Mouse (Mus musculus) limb, embryonic 11.5 days (tissue): ENCODE results near the gene Pknox2. TPM values are rescaled to one million over a fixed set of nuclear protein-coding genes. Genes with fewer than 3 reads are reported as not detected.

ENCODE experiments used
- ATAC-seq: fragments of 200-750 bp; cut with Nextera tagmentation; 2 replicates; pipeline ENCODE4 v1.8.0; 2017; ENCODE audit warnings: low read depth; ENCODE audit not compliant: insufficient number of reproducible peaks, low FRiP score, low TSS enrichment
- DNase-seq: peaks from one replicate; pipeline ENCODE4 v3.0.0-alpha.2; 2015; ENCODE audit warnings: low spot score
- H3K27ac ChIP-seq: fragments of 300-500 bp; sonication (generic); replicated peaks from 2 replicates; pipeline ENCODE4 v1.5.1; 2014; ENCODE audit warnings: low read depth, mild to moderate bottlenecking, low read length
- H3K27me3 ChIP-seq: fragments of 300-500 bp; sonication (generic); 2 replicates; pipeline ENCODE4 v1.6.1; 2014; ENCODE audit warnings: mild to moderate bottlenecking, low read length, mixed read lengths; ENCODE audit not compliant: control insufficient read depth, insufficient read depth
- H3K36me3 ChIP-seq: fragments of 300-500 bp; sonication (generic); 2 replicates; pipeline ENCODE4 v1.6.1; 2014; ENCODE audit warnings: mild to moderate bottlenecking, low read length, moderate library complexity, mixed read lengths; ENCODE audit not compliant: control insufficient read depth, insufficient read depth
- H3K4me1 ChIP-seq: fragments of 300-500 bp; sonication (generic); 2 replicates; pipeline ENCODE4 v1.6.1; 2014; ENCODE audit warnings: low read length, mixed read lengths; ENCODE audit not compliant: control insufficient read depth, insufficient read depth
- H3K4me2 ChIP-seq: fragments of 300-500 bp; sonication (generic); 2 replicates; pipeline ENCODE4 v1.6.1; 2014; ENCODE audit warnings: low read depth, mild to moderate bottlenecking, moderate library complexity; ENCODE audit not compliant: severe bottlenecking
- H3K4me3 ChIP-seq: fragments of 300-500 bp; sonication (generic); 2 replicates; pipeline ENCODE4 v1.5.1; 2014; ENCODE audit warnings: low read depth, low read length
- H3K9ac ChIP-seq: fragments of 300-500 bp; sonication (generic); 2 replicates; pipeline ENCODE4 v1.6.1; 2014; ENCODE audit warnings: mild to moderate bottlenecking, low read length
- H3K9me3 ChIP-seq: fragments of 300-500 bp; sonication (generic); 2 replicates; pipeline ENCODE4 v1.6.1; 2016; ENCODE audit warnings: low read length; ENCODE audit not compliant: control insufficient read depth
- WGBS: fragments of 180-500 bp; shearing (Covaris S2); extraction: QIAGEN DNeasy Blood & Tissue Kit; methylation state at CpG from one replicate; pipeline ENCODE4 v1.1.7; 2014; 5-methylcytosine and 5-hydroxymethylcytosine counted together
- polyA plus RNA-seq: library from polyadenylated mRNA; unstranded; fragments of >200 nt; fragmentation: Nextera tagmentation; extraction: Ambion mirVana; gene quantifications from 2 replicates; pipeline ENCODE4 v1.2.1, GENCODE M21; 2014

Gene Pknox2
- polyA plus RNA-seq, 1 experiment from 2014 or later: 11.3 TPM

DNA sequence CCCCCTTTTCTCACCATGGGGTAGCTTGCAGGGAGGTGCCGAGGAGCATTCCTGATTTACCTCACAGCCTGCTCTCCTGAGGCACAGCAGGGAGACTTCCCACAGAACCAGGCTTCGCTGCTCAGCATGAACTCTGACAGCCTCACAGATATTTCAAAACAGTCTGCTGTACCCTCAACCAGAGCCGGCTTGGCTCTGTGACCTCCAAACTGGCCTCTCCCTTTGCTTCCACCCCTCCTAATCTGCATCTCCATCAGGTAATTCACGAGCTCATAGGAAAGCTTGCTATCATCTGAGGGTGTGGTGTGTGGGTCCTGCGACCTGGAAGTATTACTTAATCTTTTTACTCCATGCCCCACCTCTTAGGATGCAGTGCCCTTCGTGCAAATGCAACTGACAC, 142.5 kb downstream of the Pknox2 start:
- H3K9ac ChIP-seq: no peak overlapping the region
- H3K36me3 ChIP-seq: no peaks in the 10 kb centered on the region
- no peak for ATAC-seq
- H3K4me2 ChIP-seq: no peak overlapping the region
- DNase-seq: no peak
- no peaks in the 10 kb centered on the region for H3K9me3 ChIP-seq
- peaks cover 16% of the 10 kb centered on the region for H3K4me1 ChIP-seq
- WGBS: 32% methylated on average over 6 of the region's 6 CpGs
- peaks cover 10% of the 10 kb centered on the region for H3K27me3 ChIP-seq
- H3K27ac ChIP-seq: no peak overlapping the region
- no peak overlapping the region for H3K4me3 ChIP-seq

DNA sequence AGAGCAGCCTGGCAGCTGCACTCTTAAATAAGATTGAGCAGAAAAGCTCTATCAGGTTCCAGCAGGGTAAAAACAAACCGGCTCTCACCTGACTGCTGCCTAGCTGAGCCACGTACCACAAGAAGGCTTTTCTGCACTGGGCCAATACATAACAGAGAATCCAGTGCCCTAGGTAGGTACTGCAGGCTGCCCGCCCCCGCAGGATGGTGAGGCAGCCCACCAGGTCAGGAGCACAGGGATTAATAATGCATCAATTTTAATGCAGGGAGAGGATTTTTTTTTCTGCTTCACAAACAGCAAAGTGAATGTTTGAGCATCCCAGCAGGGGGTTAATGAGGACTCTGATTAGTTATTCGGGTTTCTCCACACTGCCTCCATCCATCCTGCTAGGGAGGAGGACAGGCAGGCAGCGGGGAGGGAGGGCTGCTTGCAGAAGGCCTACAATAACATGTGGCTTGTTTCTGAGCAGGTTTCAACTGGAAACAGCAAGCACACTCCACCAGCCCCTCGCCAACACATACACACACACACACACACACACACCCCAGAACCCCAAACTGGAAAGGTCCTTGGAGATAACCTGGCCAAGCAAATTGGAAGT, 145.2 kb downstream of the Pknox2 start:
- 0 out of 2 replicates have a peak, but pooled peaks have one; percentile 51 for ATAC-seq

DNA sequence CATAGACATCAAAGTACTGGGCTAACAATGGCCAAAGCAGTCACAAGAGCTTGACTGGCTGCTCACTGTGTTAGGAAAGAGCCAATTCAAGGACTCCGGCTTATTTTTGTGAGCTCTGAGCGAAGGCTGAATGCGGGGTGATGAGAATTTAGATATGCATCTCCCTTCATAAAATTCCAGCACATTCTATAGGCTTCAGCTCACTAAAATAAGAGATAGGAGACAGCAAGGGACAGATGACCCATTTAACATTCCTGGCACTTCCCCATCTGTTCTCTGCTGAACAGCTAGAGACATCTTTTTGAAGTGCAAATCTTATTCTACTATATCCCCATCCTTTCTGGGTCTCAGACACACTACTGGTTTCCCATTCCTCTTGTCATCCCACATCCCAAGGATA, 147.8 kb downstream of the Pknox2 start:
- DNase-seq: no peak
- Histone ChIP-seq H3K36me3 (no peaks in the 10 kb centered on the region), H3K4me1 (0 out of 2 replicates have a peak, but pooled peaks cover 11% of the 10 kb centered on the region), H3K27me3 (peaks cover 3% of the 10 kb centered on the region; the same call in 1 of the 2 replicates), H3K9ac (no peak overlapping the region), H3K27ac (no peak overlapping the region), H3K4me3 (no peak overlapping the region), H3K4me2 (no peak overlapping the region), H3K9me3 (no peaks in the 10 kb centered on the region)
- no peak for ATAC-seq
- 92% methylated on average over 3 of the region's 3 CpGs for WGBS

More for the DNA sequence above, 145.2 kb downstream of the Pknox2 start:
- Histone ChIP-seq H3K4me1 (0 out of 2 replicates have a peak, but pooled peaks cover 11% of the 10 kb centered on the region), H3K4me2 (no peak overlapping the region), H3K27me3 (peaks cover 10% of the 10 kb centered on the region), H3K4me3 (no peak overlapping the region), H3K36me3 (no peaks in the 10 kb centered on the region), H3K9ac (no peak overlapping the region), H3K27ac (no peak overlapping the region), H3K9me3 (no peaks in the 10 kb centered on the region)
- DNase-seq: no peak
- WGBS: 33% methylated on average over 7 of the region's 7 CpGs

DNA sequence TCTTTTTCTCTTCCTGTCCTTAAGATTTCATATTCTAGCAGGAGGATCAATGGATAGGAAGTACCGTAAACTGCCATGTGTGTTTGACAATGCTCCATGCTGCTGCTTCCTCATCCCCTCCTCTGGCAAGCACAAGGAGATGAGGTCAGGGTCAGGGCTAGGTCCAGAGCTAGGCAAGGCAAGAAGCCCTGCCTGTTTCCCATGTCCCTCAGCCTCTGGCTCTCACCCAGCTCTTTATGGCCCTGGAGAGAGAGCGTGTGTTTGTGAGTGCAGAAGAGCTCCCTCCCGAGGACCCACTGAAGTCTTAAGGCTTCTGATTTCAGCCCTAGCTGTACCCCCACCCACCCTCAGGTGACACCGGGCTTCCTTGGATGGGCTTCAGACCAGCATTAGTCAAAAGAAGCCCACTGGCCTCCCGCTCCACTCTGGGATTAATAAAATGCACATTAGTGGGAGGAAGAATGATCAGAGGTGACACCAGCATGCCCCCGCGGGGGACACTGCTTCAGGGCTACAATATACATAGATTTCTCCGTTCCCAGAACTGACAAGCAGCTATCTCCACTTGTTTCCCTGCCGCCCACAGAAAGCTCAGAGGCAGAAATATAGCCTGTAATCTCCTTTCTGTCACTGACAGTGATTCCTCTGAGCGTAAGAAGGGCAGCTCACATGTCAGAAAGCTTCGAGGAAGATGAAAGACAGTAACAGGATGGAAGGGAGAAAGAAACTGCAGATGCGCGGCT, 156.4 kb downstream of the Pknox2 start:
- H3K9me3 ChIP-seq: no peaks in the 10 kb centered on the region
- H3K27me3 ChIP-seq: no peaks in the 10 kb centered on the region
- ATAC-seq (no peak), DNase-seq (no peak)
- H3K4me2 ChIP-seq: no peak overlapping the region
- no peak overlapping the region for H3K9ac ChIP-seq
- H3K27ac ChIP-seq: no peak overlapping the region
- WGBS: 56% methylated on average over 13 of the region's 13 CpGs
- H3K4me3 ChIP-seq: no peak overlapping the region
- H3K36me3 ChIP-seq: no peaks in the 10 kb centered on the region
- no peaks in the 10 kb centered on the region for H3K4me1 ChIP-seq

DNA sequence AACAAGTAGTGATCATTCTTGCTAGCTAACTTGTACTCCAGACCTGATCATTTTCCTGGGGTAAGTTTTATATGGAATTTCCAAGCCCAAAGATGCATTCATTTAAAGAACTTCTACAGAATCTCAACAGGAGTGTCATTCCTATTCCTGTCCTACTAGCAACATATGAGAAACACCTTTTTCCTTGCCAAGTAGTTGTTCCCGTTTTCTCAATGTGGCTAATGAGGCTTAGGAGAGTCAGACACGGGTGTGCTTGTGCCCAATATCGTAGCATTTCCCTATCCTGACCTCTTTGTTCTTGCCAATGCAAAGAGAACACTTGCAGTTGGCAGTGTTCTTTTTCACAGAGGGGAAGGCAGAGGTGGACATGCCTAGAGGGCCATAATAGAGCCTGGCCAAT, 157.2 kb downstream of the Pknox2 start:
- 85% methylated on average over 3 of the region's 3 CpGs for WGBS

DNA sequence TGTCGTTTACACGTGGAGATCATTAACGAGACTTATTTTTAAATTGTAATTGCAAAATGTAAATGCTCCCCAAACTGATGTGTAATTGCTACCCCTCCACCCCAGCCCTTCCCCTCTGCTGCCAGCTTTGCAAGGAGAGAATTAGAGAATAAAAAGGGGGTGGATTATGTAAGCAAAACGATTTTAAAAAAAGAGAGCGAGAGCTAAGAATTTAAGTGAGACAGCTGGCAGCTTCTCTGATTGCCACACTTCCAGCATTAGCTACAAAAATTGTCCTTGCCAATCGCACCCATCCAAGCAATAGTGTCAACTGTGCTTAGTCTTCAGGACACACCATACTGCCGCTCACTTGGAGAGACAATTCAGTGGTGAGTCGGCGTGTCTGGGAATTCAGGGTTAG, 162.0 kb downstream of the Pknox2 start:
- H3K9ac ChIP-seq: no peak overlapping the region
- ATAC-seq (no peak), DNase-seq (no peak)
- no peak overlapping the region for H3K4me2 ChIP-seq
- H3K9me3 ChIP-seq: no peaks in the 10 kb centered on the region
- H3K27ac ChIP-seq: no peak overlapping the region
- H3K27me3 ChIP-seq: no peaks in the 10 kb centered on the region
- 88% methylated on average over 9 of the region's 9 CpGs for WGBS
- H3K36me3 ChIP-seq: no peaks in the 10 kb centered on the region
- no peaks in the 10 kb centered on the region for H3K4me1 ChIP-seq
- H3K4me3 ChIP-seq: no peak overlapping the region

More for the DNA sequence above, 157.2 kb downstream of the Pknox2 start:
- no peaks in the 10 kb centered on the region for H3K4me1 ChIP-seq
- H3K36me3 ChIP-seq: no peaks in the 10 kb centered on the region
- H3K9ac ChIP-seq: no peak overlapping the region
- ATAC-seq (no peak), DNase-seq (no peak)
- H3K27me3 ChIP-seq: no peaks in the 10 kb centered on the region
- H3K4me3 ChIP-seq: no peak overlapping the region
- no peaks in the 10 kb centered on the region for H3K9me3 ChIP-seq
- H3K4me2 ChIP-seq: no peak overlapping the region
- no peak overlapping the region for H3K27ac ChIP-seq

DNA sequence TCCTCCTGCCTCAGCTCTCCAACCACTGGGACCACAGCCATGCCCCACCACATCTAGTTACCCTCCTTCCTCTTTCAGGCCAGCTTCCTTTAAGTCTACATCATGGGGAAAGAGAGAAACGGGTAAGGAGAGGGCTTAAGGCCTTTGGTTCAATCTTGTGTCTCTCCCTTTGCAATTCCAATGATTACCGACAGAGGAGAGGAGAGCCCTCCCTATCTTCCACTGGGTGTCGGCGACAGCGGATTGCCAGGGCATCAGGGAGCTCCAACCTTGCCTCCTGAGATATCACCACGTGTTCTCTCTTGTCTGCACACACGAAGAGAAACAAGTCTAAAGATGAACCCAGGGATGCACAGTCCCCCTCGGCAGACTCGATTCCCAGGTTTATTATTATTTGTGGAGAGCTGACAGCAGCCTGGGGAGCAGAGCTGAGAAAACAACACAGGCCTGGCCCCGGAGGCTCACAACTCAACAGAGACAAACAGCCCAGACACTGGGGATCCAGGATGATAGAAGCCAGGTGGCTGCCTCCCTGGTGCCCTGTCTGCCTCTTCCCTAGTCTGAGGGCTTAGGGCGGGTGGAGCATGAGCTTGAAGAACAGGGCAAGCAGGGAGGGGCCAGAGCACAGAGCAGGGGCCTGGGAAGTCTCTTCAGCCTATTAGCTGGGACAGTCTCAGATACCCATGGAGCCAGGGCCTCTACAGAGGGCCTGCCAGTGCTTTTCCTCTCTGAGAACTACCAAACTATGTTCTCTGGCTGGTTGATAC, 170.4 kb downstream of the Pknox2 start:
- Histone ChIP-seq H3K4me1 (peaks cover 4% of the 10 kb centered on the region; the same call in 1 of the 2 replicates), H3K27ac (no peak overlapping the region), H3K4me3 (no peak overlapping the region), H3K36me3 (no peaks in the 10 kb centered on the region), H3K9ac (no peak overlapping the region), H3K27me3 (0 out of 2 replicates have a peak, but pooled peaks cover 6% of the 10 kb centered on the region), H3K4me2 (no peak overlapping the region), H3K9me3 (no peaks in the 10 kb centered on the region)
- WGBS: 21% methylated on average over 11 of the region's 11 CpGs
- no peak for DNase-seq
- no peak for ATAC-seq

DNA sequence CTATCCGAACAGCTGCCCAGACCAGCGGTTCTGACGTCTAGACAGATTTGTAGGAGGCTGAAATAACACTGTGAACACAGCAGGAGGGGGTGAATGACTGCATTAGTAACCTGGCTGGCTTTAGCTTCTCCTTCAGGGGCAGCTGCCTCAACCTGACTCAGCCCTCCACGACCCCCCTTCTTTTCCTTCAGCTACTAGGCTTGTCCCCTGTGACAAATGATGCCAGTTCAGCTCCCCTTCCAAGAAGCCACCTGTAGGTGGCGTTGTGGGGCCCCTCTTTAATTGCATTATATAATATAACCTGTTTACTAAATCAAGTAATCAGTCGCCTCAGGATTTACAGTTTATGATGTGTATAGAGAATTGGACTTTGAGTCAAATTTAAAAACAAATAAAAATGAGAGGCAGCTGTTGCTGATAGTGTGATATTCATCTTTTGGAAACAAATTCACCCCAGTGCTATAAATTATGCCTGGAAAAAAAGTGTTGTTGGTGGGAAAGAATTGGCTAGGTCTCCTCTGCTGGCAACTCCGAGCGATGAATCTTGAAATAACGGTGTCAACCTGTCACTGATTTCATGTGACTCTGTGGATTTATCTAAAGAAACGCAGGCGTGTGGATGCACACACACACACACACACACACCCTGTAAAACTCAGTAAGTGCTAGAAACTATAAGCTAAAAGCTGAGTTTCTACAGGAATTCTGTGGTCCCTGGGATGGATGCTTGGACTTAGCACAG, 173.6 kb downstream of the Pknox2 start:
- 60% methylated on average over 11 of the region's 11 CpGs for WGBS

More for the DNA sequence above, 173.6 kb downstream of the Pknox2 start:
- no peak overlapping the region for H3K4me3 ChIP-seq
- no peak overlapping the region for H3K4me2 ChIP-seq
- DNase-seq (no peak), ATAC-seq (no peak)
- no peaks in the 10 kb centered on the region for H3K36me3 ChIP-seq
- no peak overlapping the region for H3K27ac ChIP-seq
- no peak overlapping the region for H3K9ac ChIP-seq
- H3K4me1 ChIP-seq: peaks cover 7% of the 10 kb centered on the region; the same call in 1 of the 2 replicates
- H3K9me3 ChIP-seq: no peaks in the 10 kb centered on the region
- H3K27me3 ChIP-seq: peaks cover 8% of the 10 kb centered on the region; the same call in 1 of the 2 replicates
